Mouse (Mus musculus) frontal cortex, postnatal 36 days (tissue): ENCODE data around the gene Spty2d1.
"Not testable (repeated sequence)": the region's sequence is repeated elsewhere in the genome, so short reads cannot be mapped to it uniquely, and the experiment has no call there.

Source experiments
- DNase-seq, 2 experiments: peaks; one replicate each; pipeline ENCODE4 v3.0.0; 2022; ENCODE audit warnings: low spot score in 2 of 2

The Spty2d1 gene

GRCm38 (mm10) chr7:46989387-46989786, 18.8 kb downstream of the Spty2d1 start:
- DNase-seq = not testable (repeated sequence)

DNA sequence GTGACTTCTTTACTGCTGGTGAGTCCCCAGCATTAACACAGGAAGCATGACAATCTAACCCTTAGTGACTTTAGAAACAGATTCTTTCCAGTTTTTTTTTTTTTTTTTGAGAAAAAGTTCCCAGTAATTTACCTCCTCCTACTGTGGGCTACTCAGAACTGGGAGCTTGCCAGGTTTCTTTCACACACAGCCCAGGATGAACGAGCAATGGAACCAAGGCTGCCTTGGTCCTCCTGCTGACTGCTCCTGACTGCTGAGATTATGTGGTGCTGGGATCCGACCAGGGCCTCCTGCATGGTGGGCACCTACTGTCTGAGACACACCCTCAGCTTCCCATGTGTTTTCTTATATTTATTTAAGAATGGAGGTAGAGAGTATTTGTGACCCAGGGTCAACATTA, 21.1 kb downstream of the Spty2d1 start:
- no peak for DNase-seq

GRCm38 (mm10) chr7:46986646-46987045, 21.6 kb downstream of the Spty2d1 start:
- DNase-seq = no peak

- no peak for DNase-seq
These were observed 22.3 kb downstream of the Spty2d1 start for GRCm38 (mm10) chr7:46985718-46986505.

- DNase-seq = no peak
These were observed 24.9 kb downstream of the Spty2d1 start, which contains the start of gene Gm9999 for GRCm38 (mm10) chr7:46983280-46983679. Gene Gm9999, plus strand, starts transcription at chr7:46983580.

DNA sequence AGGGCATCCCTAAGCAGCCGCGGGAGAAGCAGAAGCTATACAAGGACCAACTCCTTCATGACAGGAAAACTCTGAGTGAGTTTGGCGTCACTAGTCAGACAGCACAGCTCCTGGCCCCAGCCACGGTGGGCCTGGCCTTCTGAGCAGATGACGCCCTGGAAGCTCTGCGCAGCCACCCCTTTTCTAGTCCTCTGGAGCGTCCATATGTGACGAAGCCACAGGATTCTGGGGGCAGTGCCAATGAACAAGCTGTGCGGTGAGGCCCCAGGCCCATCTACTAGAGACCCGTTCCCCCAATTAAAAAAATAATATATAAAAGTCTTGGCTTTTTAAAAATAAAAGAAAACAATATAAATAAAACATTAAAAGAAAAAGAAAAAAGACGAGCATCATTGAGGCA, 32.8 kb downstream of the Spty2d1 start:
- no peak for DNase-seq

DNA sequence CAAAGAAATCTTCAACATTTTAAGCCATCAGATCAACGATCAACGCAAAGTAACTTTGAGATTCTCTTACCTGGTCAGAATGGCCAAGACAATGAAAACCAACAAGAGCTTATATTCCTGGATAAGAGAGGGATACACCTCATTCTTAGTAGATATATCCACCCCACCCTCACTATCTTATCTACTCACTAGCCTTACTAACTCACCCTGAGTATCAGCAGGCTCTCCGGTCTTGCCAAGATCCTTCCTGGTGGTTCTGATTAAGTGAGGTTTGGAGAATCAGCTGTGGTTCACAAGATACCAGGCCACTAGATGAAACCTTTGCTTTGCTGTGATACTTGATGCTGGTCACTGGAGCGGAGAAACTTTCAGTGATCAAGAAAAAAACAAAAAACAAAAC, 33.6 kb downstream of the Spty2d1 start:
- no peak for DNase-seq

GRCm38 (mm10) chr7:46969898-46970297, 38.3 kb downstream of the Spty2d1 start:
- no peak for DNase-seq

DNA sequence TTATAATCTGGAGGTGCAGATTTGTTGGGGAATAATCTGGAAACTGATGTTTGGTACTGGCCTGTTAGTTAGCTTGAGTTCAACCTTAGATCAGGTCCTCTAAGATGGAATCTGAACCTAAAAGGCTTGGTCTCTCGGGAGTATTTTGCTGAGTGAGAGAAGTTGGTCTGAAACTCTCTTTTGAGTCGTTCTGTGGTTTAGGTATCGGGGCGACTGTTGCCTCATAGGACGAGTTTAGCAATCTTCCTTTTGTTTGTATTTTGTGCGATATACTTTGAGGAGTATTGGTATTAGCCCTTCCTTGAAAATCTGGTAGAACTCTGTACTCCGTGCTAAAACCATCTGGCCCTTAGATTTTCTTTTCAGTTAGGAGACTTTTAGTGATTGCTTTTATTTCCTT, 44.1 kb downstream of the Spty2d1 start:
- no peak for DNase-seq

DNA sequence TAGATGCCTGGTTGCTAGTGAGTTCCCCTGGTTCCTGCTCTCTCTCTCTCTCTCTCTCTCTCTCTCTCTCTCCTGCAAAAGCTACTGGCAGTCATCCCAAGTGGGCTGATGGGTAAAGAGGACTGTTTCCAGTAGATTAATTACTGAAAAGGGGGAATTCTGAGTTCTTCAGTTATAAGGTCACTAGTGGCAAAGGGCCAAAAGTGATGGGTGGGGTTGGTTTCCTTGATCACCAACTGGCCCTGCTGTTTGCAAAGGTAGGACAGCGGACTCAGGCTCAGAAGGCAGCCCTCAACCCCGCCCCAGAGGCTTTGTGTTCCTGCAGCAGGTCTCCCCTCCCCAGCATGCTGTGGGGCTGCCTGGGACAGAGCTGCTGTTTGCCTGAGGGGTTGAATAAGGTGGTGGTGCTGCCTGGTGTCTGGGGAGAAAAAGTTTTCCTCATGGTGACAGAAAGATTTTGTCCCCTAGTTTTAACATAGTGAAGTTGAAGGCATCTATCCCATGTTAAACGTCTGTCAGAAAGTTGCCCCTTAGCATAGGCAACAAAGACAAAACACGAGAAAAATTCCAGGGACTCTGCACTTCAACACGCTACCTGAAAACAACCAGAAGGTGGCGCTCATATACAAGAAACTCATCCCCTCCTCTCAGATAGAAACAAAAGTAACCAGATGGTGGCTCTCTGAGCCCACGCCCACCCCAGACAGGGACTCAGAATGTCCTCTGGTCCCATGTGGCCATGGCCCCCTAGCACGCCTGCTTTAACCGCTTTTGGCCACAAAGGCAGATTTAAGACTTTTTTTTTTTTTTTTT, 45.2 kb downstream of the Spty2d1 start:
- peak; percentile 44 to 84 for DNase-seq

DNA sequence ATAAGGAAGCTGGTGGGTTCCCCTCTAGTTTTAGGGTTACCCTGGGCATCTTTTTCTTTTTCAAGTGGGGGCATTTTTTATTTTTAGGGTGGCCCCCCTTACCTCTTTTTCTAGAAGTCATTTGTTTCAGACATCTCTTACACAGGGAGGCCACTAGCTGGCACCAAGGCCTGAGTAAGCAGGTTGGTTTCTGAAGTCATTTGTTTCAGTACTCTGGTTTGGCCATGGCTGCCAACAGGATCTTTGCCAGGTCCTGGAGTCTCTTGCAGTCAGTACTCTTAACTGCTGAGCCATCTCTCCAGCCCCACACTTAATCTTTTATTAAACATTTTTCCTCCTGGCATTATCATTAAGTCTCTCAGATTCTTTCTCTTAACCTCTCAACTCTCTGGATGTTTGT, 46.1 kb downstream of the Spty2d1 start:
- DNase-seq = no peak

DNA sequence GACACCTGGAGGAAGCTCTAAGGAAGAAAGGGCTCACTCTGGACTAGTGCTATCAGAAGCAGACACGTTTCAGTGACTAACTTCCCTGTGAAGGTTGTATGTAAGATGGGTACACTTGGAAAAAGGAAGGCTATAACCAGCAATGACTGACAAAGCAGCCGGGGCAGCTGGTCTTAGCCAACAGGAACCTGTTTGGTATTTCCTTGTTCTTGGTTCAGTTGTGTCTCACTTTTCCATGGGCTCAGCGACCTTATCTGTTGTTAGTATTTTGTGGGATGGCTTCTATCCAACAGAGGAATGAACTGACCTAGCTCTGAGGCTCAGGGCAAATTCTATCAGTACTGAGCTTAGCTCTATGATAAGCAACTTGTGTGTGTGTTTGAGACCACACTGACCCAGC, 47.2 kb downstream of the Spty2d1 start:
- DNase-seq = no peak

GRCm38 (mm10) chr7:46958853-46959252, 49.4 kb downstream of the Spty2d1 start:
- no peak for DNase-seq

DNA sequence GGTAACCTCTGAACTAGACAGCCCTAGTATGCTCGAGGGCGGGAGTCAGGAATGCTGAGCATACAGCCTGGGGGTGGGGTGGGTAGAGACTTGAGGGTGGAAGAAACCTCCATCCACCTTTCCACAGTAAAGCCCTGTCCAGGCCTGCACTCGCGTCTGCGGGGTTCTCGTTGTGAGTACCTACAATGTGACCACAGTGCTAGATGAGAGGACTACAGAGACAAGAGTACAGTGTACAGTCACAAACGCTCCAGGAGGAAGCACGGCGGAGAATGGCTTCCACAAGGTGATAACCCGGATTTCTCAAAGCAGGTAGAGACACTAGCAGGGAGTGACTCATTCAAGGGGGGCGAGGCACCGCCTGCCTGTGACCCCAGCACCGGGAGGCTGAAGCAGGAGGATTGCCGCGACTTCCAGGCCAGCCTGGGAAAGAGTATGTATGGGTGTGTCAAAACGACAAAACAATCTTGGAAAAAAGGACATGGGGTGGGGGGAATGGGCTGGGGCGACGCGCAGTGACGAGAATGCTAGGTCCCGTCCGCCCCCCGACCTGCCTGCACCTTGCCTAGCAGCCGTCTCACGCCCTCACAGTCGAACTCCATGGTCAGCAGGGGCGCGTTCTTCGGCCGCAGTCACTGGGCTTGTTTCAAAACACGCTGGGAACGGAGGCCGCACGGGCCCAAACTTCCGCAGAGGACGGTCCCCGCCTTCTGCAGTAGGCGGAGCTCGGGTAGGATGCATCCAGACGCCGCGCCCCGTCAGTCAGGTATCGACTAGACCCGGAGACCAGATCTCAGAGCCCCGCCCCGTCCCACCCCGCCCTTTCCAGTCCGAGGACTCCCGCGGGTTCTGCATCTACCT, 50.1 kb downstream of the Spty2d1 start, which contains the start of gene Uevld:
Gene Uevld, minus strand, starts transcription at position 697 of the 861 bp plus-strand sequence.
- DNase-seq = peak; percentile 91
